Mouse (Mus musculus) cerebellum, postnatal 4 days (tissue): ENCODE data around the gene Slc25a21.

ENCODE experiments used
- DNase-seq, 2 experiments: peaks; one replicate each; pipeline ENCODE4 v3.0.0; 2022; ENCODE audit warnings: low spot score in 2 of 2, mixed read lengths in 1 of 2

Gene Slc25a21

DNA sequence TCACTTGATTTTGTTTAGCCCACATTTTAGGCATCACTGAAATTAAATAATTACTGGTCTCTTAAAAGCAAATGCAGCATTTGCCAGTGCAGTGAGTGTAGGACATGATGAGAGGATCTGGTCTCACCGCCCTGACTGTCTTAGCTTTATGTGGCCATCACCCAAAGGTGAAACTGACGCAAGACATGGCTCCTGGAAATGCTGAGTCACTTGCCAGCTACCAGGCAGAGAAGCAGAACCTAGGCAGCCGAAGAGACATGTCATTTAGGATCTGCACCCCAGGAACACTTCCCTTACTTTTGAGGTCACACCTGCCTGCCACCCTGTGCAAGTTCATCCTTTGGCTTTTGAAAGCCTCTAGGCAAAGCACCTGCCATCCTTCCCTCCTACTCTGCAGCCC, 180.4 kb downstream of the Slc25a21 start:
- DNase-seq, result no peak

DNA sequence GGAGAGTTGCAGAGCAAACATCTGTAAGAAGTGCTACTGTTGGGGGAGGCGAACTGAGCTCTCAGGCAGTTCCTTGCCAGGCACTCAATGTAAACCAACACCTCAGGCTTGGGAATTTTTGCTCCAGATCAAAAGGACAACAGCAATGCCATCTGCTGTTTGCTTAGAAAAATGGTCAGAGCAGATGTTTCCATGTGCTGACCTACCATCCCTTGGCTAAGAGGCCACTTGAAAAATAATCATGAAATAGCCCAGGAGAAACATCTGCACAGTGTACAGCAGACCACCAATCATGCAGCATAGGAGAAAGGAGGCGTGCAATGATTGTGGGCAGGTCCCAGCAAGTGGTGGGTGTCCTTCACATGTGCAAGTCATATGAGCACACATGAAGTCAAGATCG, 180.9 kb downstream of the Slc25a21 start:
- DNase-seq, result no peak

DNA sequence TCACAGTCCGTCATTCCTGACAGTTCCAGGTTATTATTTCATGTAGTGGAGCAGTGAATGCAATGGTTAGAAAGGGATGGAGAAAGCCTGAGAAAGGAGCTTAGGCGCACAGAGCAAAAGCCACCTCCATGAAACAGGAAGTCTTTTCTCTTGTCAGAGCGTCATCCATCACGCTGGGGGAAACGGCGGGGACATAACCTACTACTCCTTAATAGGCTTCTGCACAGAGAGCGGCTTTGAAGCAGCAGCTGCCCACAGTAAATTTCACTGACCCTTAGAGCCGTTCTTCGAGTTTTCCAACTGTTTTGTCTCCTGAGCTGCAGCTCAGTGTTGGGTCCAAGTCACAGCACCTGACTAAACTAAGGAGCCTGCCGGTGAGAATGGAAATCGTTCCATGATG, 188.3 kb downstream of the Slc25a21 start:
- DNase-seq, result no peak

DNA sequence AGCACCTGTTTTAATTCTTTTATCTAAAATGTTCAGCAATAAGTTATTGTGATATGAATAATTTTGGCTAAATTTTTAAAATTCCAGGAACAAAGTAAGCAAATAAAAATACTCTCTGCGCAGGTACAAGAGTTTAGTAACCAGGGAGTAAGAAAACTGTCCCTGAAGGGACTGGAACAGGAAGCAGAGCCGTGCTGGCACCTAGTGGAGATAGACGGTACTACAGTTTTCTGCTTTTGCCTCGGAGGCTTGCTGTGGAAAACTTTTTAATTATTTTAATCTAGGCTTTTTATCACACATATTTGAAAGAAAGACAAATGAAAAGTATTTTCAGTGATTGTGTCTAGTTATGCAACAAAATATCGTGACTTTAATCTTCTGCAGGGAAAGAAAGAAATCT, 211.2 kb downstream of the Slc25a21 start:
- peak; percentile 41 to 75 for DNase-seq

DNA sequence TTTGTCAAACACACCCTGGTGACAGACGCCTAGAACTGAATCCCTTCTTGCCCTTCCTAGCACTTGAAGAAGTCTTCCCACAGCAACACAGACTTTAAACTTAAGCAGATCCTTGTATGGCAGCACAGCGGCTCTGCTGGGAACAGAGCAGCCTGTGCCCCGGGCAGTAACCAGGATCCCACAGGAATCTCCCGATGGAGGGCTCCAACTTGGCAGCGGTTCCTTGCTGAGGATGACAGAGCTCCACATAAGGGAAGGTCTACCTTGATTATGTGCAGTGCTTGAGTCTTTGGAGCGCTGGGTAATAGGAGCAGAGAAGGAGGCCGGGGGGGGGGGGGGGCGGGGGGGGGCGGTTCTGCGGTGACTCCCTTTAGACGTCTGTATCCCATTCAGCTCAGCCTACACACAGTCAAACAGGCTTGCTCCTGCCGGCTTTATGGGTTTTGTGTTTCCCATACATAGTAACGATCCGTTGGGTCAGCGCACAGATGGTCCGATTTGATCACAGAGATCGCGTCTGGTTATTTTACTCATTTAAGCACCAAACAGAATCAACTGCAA, 215.1 kb downstream of the Slc25a21 start:
- no peak for DNase-seq

DNA sequence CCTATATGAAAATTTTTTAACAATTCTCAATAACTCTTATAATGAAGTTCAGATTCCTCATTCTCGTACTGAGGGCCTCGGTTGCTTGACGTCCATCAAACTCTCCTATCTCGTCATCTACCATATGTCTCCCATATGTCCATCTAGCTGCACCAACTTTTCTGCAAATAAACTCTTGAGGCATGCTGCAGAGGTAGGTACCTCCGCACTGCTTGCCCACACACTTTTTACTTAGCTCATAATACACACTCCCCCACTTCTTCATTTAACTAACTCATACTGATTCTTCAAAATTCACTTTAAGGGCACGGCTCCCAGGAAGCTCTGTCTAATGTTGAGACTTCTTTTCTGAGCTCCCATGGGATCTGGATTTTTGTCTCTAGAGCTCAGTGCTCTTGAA, 222.0 kb downstream of the Slc25a21 start:
- DNase-seq, result no peak

DNA sequence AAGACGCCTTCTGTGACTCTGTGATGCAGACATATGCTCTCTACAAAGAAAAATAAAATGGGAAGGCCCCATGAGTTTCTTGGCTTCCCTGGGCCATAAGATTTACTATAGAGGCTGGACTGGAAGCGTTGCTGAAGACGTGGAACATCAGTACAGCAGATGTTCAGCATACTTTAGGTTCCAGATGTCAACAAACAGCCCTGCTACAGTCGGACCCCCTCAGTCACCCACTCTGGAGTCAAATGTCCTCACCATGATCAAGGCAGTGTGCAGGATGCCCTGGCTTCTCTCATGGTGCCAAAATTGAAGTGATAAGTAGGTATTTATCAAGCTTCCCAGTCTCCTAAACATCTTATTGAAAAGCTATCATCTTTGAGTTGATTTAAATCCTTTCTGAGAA, 234.0 kb downstream of the Slc25a21 start:
- no peak for DNase-seq

DNA sequence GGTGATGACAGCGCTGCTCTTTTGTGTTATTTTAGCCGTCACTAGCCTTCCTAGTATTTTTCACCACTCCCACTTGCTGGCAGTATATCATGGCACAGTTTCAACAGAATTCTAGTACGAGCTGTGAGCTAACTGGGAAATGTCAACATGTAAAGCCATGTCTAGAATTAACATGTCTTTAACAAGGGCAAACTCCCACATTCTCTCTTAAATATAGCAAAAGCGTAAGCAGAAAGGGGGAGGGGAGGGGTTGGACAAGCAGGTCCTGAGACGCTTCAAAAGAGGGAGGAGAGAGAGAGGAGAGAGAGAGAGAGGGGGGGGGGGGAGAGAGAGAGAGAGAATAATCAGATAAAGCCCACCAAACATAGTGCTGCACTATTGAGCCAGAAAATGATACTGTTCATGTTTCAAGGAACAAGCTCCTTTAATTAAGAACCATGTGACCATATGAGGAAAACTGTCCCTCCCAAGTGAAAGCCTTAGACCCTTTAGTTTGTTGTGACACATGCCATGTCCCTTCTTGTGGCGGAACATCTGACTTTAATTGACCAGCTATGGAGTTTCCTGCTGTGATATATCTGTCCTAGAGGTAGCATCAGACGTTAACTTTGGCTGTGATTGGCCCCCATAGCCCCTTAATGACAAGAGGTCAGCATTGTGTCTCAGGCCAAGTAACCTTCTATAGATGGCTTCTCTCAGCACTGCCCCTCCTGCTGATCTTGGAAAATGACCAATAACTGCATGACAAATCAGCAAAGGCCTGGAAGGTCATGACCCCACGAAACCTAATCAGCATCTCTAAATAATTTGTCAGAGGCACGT, 237.8 kb downstream of the Slc25a21 start:
- no peak for DNase-seq

DNA sequence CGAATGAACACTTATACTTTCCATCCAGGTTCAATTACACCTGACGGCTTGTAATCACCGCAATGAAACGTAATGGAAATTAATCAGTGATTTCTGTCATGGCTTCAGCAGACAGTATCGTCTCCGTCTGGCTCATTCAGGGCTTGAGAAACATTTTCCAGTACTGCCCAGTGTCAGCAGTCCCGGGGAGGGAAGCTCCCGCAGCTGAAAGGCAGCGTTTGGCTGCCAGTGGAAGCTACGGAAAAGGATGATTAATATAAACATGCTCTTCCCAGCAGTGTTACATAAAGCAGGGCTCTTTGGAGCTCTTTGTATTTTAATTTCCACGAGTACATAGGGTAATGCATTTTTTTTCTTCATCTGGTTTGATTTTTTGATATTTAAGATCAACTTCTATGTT, 239.0 kb downstream of the Slc25a21 start:
- DNase-seq, result no peak

DNA sequence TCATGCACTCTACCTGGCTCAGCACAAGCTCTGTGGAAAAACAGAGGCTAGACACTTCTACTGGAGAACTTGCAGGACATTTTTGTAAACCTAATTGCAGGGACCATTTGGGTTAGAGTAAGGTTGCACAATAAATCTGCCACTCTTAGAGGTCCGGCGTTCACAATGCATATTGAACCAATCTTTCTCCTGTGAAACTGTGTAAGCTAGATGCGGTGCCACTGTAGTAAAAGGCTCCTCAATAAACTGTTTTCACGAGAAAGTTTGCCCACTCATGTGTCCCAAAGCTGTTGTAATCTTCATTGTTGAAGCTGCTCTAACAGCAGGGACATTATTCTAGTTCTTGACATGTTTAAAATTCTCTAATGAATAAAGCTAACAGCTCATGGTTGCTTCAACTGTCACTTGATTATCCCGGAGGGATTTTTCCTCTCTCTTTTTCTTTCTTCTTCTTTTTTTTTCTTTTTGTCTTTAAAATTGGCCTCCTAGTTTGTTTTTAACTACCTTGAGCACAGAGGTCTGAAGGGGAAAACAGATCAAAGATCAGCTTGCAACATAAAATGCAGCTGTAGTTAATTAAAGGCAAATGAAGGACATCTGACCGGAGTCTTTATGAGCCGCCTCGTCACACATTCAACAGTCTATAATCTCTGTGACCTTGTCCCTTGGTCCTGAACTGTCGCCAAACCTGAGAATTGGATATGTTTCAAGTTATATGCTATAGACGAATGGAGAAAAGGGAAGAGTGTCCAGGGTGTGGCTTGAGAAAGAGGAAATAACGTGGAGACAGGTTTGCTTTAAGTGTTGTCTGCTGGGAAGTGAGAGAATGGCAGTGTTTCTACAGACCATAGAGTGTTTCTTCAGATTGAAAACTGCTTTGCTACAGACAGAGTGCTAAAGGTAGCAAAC, 245.3 kb downstream of the Slc25a21 start:
- DNase-seq, result no peak

DNA sequence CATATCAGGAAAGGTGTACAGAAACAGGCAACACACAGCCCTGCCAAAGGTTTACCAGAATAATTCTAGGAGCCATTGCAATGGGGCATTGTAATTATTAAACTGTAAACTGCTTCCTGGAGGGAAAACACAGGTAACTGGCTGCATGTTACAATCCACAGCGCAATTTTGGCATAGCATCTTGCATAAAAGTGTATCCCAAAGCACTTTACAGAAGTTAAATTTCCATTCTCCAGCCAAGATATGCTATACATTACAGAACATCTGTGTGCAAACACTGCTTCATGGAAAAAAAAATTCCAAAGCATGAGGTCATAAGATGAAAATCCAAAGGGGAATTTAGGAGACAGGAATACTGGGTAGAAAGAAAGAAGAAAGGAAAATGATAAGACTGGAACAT, 253.0 kb downstream of the Slc25a21 start:
- no peak for DNase-seq

DNA sequence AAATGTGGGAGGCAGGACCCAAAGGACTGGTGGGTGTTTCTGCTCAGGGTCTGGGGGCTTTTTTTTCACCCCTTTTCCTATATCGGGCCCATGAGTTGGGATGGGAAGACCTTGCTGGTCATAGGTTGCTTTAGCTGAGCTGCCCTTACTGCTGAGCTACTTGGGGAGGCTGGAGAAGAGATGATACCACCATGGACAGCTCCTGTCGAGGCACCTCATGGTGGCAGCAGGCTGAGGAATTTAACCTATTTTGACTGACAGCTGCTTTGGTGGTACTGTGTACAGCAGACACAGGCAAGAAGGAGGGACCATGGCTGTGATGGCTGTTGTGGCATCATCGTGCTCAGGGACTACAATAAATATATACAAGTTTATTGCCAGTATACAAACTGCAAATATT, 256.4 kb downstream of the Slc25a21 start:
- no peak for DNase-seq

DNA sequence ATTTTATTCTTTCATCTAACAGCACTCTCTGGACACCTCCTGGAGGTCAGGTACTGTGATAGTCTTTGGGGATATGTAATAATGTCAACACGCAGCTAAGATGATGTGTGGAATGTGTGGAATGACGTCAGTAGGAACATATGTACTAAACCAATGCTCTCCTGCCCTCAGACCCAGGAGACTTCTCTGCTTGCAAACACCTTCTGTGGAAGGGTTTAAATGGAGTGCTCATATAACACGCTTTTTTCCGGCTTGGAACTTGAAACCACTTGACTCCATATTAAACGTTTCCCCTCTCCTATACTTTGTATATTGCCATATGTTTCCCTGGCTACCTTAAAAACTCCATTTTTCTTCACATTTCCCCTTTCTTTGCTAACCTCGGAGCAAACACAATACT, 279.1 kb downstream of the Slc25a21 start:
- no peak for DNase-seq

DNA sequence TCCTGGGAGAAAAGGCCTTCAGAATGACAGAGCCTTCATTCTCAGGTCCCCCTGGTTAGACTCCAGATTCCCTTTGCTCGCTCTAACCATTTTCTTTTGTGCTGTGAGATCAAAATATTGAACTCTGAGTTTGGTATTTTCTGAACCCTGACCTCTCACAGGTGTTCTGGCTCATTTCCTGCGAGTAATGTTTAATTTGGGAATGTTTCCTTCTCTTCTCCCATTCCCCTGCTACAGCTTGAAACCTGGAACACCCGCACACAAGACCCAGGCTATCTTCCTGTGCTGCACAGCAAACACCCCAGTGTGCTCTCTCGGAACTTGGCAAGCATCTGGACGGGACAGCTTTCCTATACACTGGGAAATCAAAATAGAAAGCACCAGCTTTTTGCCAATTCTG, 290.8 kb downstream of the Slc25a21 start:
- no peak for DNase-seq

DNA sequence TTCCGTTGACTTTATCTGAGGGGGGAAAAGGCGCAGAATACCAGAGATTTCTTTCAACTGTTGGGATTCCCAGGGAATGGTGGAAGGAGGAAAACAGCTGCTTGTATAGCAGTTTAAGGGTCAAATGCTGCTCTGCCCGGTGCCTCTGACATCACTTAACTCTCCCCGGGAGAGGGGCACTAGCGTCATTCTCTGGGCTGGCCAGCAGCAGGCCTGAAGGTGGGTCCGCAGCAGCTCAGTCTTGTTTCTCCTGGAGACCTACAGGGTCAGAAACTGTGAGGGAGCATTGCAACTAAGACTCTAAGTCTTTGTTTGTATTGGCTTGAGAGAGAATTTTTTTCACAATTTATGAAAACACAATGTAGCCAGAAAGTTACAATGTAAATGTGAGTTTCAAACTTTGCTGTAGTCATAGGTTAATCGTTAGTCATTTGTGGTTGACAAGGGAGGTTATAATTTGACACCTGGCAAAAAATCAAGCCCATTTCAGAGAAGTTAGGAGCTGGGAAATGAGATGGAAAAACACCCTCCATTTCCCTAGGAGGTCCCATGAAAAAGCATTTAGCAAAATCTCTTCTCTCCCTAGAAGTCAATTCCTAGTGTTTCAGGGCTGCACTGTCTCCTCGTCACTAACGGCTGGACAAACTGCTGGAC, 291.5 kb downstream of the Slc25a21 start:
- DNase-seq, result no peak

DNA sequence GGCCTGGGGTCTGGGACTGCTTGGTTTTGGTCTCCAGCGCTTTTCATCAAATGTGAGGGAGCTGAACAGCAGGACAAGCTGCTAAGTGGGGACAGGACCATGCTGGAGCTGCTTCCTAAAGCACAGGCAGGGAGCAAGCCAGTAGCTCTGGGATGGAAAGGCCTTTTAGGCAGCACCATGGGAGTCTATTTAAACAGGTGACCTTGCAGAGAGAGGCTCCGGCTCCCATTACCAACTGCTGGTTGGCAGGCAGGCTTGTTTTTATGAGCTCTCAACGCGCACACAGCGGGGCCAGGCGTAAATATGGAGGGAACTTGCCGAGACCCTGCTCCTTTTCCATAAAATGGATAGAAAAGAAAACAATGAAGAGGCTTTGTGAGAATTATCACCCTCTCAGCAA, 292.1 kb downstream of the Slc25a21 start:
- DNase-seq, result no peak

DNA sequence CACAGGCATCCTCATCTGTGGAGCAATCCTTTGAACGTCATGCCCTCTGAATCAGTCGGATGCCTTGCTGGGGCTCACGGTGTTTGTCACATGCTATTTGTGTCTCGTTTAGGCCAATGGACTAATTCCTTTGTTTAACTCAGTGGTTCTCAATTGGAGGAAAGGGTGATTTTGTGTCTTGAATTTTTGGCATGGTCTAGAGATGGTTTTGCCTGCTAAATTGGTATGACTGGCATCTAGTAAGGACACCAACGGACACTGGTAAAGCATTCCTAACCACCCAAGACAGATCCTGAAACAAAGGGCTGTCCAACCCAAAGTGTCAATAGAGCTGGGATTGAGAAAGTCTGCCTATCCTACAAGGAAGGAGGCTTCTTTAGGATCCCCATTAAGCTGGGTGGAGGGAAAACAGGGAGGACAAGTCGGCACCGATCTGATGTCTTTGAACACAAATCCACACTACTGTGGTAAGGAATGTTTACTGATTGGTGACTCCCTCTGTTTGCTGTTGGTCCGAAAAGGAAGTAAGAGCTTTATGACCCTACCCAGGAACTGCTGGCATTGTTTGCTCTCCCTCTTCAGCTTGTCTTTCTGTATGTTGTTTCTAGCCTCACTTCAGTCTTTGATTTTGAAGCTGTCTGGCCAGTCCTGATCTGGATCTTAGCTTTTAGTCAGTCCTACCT, 294.4 kb downstream of the Slc25a21 start:
- DNase-seq, result no peak

DNA sequence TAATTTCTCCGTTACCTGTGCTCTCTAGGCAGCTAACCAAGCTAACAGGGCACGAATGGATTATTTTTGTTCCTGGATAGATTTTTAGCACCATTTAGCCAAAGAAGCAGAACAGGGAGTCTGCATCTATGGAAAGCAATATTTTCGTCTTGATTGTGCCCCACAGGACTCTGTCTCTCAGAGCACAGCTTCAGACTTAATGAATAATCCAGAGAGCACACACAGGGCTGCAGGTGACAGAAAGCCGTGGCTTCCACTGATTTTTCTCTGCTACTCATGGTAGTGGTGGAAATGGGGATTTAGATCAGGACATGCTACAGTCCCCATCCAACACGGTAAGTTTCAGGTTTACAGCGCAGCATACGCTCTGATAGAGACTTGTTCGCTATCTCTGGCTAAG, 299.3 kb downstream of the Slc25a21 start:
- DNase-seq, result no peak

DNA sequence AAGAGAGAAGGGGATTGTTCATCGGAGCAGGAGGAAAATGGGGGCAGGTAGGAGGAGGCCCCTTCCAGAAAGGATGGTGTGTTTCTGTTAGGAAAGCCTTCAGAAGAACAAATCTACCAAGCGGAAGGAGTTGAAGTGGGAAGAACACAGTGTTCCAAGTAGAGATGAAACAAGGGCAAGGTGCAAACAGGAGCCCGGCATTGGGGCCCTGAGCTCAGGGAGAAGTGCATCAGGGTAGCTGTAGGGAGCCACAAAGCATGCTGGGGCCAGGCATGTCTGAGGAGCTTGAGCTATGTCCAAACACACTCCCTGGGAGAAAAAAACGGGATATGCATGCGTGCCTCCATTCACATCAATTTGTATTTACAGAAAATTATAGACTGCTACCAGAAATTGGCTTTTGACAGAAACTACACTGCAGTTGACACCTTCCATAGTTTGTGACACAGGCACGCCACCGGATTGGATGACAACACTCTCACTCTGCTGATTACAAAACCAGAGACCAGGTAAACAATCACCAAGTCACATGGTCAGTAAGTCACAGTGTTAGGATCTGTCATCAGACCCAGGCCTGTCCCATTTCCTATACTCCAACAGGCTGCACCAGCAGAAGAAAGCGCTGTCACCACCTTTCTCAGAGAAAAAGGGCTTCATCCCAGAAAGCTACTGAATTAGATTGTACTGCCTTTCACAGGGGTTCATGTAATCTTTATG, 299.9 kb downstream of the Slc25a21 start:
- no peak for DNase-seq

DNA sequence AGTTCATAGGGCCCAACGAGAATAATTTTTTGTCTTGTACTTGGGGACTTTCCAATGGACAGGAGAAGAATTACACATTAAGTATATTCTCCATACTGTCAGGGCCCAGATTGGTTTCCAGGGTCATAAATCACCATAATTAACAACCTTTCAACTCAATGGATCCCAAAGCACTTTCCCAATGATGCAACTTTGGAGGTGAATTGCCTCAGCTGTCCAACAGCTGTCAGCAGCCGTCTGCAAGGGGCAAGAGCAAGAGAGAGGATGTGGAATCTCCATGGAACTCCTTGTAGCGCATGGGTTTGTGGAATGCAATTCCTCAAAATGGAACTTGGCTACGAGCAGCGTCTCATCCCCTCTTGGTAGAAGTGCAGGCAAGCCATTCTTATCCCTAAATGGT, 302.3 kb downstream of the Slc25a21 start:
- no peak for DNase-seq
